Mouse (Mus musculus) kidney, postnatal 25 days (tissue): ENCODE results near the gene Dpp6.

Experiments used
- DNase-seq, 2 experiments: peaks; one replicate each; pipeline ENCODE4 v3.0.0; 2021; ENCODE audit warnings: mixed read lengths in 2 of 2

Dpp6 gene

DNA sequence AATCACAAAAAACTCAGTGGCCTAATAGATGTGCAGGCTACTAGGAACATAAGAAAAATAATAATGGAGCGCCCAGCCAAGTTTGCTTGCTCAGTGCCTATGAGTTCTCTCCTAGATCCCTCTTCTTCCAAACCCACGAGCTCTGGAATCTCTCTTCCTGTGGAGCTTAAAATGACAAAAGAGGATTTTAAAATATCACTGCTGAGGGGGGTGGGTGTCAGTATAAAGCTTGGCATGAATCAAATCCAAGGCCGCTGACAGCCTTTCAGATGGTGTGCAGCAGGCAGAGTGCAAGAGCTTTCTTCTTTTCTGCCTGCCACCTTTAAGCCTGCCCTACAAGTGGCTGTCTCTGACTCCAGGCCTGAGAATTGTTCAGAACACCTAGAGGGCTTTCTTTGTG lies 387.7 kb downstream of the Dpp6 start:
- DNase-seq, result no peak

DNA sequence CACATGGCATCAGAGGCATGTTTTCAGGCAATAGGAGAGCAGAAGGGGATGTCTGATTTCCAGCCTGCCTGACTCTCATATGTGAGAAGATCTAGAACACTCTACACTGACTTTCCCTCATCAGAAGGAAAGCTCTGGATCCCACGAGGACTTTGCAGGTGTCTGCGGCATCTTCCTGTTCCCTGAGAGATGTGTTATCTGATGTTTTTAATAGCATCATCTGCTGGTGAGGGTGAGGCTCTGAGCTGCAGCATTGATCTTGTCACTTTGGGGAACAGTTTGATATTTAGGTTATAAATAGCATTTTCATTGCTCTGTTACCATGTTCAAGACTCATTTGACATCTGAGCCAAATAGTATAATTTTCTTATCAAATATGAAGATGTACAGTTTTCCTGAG lies 388.8 kb downstream of the Dpp6 start:
- no peak for DNase-seq

DNA sequence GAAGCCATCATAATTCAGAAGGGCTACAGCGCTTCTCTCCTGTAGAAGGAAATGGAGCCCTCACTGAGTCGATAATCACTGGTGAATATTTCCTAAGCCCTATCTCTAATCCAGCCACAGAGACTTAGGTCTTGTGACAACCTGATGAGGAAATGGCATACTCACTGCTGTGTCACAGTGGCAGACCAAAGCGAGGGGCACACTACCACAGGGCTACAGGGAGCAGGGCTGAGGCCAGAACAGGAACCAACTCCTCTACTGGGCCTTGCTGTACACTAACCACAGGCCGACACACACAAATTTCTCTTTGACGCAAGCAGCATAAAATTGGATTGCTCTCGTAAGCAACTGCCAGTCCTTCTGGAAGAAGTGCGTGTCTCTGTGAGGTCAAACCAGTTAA lies 389.2 kb downstream of the Dpp6 start:
- DNase-seq, result no peak

DNA sequence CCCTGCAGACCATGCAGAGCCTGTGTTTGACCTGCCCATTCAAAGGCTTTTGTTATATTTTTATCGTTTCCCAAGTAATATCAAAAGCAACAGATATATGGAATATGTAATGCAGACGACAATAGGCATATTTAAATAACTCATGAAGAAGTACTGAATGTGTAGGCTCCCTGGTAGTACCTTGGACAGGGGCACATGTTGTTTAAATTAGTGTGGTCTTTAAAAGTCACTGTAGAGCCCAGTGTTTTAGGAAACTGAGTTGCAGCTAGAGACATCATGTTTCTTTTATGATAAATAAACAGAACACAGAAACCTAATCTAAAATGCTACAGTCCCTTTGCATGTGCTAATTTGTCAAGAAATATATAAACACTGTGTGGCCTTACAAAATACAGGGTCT lies 403.1 kb downstream of the Dpp6 start:
- no peak for DNase-seq

DNA sequence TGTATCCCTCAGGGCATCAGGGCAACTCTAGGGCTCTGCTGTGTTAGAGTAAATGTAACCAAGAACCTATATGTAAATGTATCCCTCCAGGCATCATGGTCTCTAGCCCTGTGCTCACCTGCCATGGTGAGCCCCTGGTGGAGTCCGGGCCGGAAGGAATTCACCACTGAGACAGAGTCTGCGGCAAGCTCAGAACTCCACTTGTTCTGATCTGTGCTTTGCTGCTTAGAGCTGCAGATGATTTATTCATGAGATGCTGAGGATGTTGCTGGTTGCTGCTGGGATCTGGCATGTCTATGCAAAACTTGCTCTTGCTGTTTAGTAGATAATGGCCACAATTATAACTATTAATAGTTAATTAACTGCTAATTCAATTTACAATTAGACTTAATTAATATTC lies 425.1 kb downstream of the Dpp6 start:
- DNase-seq, result no peak

DNA sequence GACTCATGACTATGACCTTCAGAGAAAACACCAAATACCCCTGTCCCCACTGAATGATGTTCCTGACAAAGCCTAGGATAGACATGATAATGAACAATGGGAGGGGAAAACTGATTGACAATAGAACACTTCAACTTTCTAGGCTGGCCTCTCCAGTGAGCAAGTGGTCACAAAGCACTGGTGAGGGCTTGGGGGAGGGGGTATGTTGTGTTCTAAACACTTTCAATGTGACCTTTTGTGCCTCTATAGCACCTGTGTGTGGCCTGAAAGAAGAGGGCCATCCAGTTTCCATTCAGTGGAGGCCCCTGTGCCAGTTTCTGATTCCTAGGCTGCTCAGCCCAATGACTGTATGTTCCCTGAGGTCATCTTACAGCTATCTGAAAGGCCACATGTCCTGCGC lies 426.2 kb downstream of the Dpp6 start:
- DNase-seq, result no peak

DNA sequence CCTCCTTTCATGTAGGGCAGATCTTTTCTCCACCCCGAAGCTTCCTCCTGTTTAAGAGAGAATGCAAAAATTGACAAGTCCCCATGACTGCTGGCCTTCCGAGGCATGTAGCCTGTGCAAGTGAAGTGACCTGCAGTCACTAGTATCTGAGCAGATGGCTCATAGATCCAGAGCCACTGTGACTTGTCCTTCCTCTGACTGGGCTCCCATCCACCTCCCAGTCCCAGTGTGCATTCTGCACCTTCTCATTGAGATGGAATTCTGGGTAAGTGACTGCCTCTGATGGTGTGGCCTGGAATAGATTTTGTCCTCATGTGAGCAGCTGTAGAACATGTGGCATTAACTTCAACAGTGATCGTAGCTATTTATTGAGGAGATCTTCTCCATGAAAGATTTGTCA lies 430.8 kb downstream of the Dpp6 start:
- no peak for DNase-seq

DNA sequence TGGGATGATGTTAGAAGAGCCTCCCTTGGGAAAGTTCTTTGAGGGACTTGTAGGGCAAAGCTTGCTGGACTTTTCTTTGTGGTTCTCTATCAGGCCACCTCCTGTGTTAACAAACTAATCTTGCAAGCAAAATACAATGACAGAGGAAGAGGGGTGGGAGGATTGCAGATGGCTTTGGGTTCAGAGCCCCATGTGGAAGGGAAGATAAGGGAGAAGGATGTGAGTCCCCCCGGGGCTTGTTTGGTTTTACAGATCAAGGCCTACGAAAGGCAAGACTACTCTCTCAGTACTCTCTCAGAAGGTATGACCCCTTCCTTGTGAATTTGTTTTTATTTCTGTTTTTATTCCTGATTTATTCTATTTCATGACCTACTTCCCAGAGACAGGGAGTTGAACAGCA lies 431.7 kb downstream of the Dpp6 start:
- no peak for DNase-seq

DNA sequence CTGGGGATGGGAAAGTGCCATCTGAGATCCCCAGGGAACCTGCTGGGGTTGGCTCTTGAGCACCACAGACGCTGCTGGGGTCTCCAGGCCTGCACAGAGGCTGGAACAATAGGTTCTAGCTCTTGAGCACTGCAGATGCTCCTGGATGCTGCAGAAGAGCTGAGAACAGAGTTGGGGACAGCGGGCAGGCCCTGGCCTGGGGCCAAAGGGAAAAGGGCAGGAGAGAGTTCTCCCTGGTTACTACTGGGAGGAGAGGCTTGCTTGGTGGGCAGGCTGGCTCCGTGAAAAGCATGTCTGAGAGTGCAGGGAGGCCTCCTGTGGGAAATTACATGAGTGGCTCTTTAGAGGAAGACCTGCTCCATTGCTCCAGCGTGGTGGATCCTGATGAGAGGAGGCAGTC lies 432.9 kb downstream of the Dpp6 start:
- DNase-seq, result no peak

DNA sequence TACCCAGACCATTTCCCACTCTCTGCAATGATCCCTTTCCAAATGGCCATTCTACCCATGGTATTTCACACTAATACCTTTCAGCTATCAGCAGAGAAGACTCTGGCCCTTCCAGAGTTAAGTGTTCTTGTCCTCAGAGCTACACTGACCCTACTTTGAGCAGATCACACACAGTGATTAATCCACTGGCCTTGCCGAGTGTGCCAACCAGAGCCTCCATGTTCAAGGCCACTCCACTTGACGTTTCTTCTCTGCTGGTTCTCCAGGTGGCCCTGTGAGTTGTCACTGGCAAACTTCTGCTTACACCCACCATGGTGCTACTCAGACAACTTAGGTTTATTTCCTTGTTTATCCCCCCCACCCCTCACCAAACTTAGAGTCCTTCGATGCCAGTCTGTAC lies 433.9 kb downstream of the Dpp6 start:
- DNase-seq, result no peak

DNA sequence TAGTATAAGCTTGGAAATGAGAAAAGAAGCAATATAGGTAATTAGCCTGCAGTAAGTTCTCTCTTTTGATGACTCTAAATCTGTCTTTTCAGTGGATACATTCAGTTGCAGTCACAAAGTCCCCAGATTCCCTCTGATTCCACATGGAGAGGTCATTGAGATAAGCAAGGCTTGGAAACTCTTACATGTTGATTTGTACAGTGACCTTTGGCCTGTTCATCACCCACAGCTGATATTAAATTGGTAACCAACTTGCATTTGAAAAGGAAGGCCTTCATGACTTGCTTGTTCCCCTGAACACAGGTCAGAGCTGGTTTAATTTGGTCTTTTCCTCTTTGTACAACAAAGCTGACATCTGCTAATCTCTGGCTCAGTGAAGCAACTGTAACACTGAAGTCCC lies 434.4 kb downstream of the Dpp6 start:
- no peak for DNase-seq

DNA sequence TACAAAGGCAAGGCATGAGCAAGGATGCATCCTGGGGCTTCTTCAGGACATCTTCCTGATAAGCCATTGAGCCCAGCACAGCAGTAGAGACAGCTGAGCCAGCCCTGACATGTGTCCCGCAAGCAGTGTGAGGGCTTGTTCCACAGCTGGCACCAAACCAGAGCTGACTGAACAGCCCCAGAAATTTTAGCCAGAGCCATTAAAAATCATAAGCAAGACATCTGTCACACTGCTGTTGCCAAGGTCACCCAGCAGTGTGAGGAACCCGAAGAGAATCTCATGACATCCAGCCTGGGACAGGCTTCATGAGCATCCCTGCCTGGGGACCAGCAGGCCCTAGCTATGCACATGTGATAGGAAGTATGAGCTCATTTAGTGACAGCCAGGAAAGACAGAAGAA lies 438.2 kb downstream of the Dpp6 start:
- no peak for DNase-seq

DNA sequence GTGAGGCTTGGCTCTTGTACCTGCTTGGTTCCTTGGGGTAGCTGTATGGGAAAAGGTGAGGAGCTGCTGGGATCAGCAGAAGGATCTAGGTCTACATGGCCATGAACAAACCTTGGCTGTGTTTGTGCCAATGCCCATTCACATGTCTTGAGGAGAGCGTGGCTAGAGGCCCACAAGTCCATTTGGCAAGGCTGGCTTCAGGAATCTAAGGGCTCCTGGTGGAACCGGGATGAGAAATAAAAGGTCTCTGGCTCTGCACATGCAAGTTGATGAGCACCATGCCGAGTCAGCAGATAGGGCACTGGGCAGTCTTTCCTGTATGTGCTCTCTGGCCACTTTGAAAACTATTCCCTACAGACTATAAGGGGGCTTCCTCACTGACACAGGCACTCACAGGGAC lies 441.6 kb downstream of the Dpp6 start:
- DNase-seq, result no peak

DNA sequence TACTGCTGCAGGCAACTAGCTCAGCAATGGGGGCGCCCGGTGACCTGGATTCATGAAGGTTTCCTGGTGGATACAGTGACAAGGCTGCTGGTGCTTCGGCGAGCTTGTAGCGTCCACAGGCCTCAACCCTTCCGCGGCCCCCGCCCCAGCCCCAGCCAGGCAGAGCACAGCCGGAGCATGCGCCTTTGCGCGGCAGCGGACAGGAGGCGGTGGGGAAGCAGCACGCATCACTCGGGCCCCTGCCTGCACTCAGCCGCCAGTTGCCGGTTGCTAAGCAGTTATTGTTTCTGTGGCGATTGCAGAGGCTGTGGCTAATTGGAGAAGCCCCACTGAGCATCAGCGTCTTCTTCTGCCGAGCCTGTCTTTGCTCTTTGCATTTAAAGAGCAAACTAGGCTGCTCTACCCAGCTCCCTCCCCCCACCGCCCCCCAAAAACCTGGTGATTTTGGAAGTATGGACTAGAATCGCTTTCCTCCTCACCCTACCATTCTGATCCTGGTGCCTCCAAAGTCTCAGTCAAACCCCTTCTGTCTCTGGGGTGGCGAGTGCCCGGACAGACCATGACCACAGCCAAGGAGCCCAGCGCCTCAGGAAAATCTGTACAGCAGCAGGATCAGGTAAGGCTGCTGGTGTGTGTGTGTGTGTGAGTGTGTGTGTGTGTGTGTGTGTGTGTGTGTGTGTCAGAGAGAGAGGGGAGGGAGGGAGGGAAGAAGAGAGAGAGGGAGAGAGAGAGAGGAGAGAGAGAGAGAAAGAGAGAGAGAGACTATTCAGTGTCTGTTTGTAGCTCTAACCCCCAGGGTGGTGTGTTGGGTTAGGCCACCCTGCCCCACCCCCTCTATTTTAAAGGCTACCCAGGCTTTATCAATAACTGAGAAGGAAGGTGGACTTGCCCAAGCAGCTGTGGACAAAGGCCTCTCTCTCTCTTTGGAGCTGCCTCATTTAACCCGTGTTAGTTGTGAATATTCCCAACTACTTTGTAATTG lies 445.0 kb downstream of the Dpp6 start:
- DNase-seq, result no peak

DNA sequence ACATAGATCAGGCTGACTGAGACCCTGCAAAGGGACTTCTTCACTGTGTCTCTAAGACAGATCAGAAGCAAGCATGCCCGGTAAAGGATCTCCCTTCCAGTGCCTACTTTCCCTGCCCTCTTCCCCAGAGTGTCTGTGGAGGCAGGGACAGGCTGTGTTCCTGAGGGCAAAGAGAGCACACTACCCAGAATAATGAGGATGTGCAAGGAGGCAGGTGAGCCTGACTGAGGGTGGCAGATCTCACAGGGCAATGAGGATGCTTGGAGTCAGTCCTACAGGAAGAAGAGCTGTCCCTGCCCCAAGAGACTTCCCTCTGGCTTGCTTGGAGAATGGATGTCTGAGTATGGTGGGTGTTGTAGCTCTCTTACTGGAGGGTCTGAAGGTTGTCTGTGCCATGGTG lies 445.7 kb downstream of the Dpp6 start:
- no peak for DNase-seq

DNA sequence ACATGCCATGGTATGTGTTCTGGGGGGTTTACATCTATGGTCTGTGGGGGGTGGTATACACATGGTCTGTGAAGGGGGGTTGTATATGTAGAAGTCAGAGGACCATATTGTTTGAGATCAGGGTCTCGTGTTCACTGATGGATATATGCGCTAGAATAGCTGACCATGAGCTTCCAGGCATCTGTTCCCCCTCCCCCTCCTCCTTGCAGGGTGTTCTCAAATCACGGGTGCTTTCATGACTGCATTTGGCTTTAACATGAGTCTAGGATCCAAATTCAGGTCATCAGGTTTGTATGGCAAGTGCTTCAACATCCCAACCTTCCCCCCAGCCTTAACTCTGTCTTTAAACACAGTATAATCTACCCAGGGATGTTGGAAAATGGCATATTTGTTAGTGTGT lies 448.3 kb downstream of the Dpp6 start:
- no peak for DNase-seq

DNA sequence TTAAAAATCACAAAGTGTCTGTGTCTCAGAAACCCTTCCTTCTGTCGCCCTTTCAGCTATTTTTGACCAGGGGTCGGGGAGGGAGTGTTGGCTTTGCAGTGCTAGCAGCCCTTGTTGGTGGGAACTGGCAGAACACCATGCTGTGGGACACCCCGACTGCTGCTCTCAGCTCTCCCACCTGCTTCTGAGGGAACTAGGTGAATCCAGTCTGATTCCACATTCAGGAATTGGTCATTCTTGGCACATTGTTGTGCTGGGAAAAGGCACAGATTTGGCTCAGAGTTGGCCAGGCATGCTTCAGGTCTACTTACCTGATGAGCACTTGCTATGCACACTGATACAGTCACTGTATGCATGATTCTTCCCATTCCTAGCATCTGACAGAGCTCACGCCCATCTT lies 454.3 kb downstream of the Dpp6 start:
- no peak for DNase-seq

DNA sequence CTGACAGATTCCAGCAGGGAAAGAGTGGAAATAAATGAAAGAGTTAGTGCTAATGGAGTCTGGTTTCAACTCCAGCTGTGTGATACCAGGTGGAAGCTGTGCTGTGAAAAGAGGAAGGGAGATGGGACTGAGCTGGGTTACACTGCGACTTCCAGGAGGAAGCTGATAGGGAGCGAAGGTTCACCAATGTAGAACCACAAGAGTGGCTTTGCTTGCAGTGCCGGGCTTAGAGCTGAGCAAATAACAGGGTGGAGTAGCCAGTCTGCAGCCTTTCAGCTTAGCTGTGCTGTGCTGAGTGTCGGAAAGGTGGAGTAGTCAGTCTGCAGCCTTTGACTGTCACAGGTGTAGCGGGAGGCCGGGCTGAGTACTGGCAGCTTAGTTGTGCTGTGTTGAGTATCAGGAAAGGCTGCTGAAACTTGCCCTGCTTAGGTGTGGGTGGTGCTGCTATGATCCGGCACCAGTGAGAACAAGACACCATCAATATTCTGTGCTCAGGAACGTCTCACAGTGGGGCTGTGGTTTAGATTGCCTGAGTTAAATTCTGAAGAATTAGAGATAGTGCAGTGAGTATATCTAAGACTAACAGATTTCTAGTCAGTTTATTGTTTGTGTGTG lies 457.9 kb downstream of the Dpp6 start:
- no peak for DNase-seq

DNA sequence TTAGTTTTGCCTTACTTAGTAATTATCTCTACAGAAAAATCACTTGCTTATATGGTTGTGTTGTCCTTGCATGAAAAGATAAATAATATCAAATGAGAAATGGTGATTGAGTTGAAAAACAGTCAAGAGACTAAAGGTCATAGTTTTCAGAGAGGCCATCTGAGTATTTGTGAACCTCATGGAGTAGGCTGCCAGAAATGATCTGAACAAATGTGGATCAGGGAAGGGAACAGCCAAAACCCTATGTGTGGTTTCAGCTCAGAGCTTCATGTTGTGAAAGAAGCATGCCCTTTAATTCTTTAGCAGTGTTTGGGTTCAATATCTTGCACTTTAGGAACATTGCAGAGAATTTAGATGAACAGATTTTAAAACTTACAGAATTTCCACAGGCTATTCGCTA lies 458.9 kb downstream of the Dpp6 start:
- DNase-seq, result no peak

DNA sequence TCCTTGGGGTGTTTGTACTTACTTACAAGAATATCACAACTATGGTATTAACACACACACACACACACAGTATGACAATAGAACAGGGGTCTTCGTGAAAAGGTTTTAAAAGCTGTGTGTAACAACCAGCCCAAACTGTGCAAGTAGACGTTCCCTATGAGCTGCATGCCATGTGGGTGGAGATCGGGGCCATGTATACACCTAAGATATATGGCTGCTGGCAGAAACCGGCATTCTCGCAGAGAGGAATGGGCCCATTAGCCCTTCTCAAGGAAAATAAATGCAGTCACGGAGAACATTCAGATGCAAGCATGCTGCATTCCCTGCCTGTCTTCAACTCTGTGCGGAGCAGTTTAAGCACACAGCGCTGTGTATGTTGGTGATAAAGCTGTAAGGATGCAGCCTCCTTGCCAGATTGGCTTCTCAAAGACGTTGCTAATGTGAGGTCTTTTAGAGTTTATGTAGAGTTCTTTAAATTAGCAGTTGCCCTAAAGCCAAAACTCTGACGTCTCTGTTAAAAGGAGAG lies 461.2 kb downstream of the Dpp6 start:
- no peak for DNase-seq

DNA sequence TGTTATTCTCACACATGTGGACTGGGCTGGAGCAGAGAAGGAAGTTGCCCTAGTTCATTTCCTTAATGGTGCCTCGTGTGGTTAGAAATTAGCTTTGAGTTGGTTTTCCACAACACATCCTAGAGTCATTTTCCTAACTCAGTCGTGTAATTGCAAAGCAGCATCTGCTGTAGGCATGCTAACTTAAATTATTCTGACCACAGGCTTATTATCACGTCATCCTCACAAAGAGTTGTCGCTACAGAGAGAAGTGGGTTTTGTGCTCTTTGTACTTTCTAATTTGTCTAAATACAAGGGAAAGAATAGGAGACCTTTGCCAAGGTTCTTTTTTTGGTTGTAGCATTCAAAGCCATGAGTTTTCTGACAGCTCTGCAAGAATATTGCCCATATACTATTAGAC lies 469.9 kb downstream of the Dpp6 start:
- DNase-seq, result no peak

DNA sequence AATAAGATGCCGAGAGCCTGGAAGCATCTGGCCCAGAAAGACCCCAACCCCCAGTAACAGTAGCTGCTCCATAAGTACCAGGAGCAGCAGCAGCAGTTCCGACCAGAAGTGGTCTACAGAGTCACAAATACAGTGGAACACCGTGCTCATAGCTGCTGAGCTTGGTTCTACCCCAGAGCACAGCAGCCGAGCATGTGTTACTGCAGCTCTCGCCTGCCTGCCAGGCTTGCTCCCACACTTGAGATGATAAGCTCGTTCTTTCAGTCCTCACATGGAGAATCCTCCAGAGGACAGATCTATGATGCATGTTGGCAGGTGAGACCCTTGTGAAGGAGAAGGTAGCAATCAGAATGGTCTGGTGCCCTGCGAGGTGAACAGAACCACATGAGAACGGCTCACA lies 474.4 kb downstream of the Dpp6 start:
- no peak for DNase-seq

DNA sequence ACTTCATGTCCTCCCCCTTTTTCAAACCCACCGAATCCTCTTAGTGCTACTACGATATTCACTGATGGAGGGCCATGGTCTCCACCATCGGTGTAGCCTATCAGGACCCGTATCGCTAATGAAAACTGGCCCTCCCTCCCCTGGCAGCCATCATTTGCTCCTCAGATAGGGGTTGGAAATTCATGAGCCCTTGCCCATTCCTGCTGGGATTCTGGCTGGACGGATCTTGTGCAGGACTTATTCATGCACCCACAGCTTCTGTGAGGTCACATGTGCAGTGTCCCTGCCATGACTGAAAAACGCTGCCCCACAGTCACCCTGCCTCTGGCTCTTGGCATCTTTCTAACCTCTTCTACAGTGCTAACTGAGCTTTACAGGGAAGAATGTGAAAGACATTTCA lies 475.2 kb downstream of the Dpp6 start:
- DNase-seq, result no peak

DNA sequence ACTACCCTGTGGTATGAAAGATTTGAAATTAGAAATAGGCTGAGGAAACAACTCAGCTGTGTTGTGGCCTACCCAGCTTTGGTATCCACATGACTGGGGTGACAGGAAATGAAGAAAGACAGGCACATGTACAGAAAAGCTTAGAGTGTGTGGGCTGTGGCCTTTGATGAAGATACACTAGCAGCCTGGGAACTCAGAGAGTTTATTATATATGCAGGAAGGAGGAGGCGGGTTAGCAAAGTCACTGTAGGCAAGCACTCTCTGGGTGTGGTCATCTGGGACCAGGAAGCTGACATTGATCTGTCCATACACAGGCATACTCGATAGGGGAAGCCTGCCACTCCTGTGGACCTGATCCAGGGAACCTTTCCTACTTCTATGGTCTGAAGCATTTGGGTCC lies 487.1 kb downstream of the Dpp6 start:
- DNase-seq, result no peak
